8 mouse cellular contexts compared by ENCODE assay signal in genomic region chr4:130662979-130663725, GRCm38 (mm10). TPM values are rescaled to one million over a fixed set of nuclear protein-coding genes. Genes with fewer than 3 reads are reported as not detected.
A peak's percentile ranks its signal among the peaks of the same experiment; 100 is the strongest.
DNase-seq lines count a peak whose midpoint lies in the region; ATAC-seq lines count a peak whose summit lies in the region.

Gene Pum1, plus strand, starts transcription at chr4:130663321.

- peak within 1 kb of the TSS; percentile 99 for H3K9ac ChIP-seq in heart, embryonic 14.5 days (ENCODE audit: low read length)
- peak within 1 kb of the TSS; percentile 99 for H3K9ac ChIP-seq in liver, embryonic 13.5 days
- peak within 1 kb of the TSS; percentile 96 for H3K9ac ChIP-seq in stomach, embryonic 16.5 days (ENCODE audit: low read length)

- H3K4me2 ChIP-seq in heart, embryonic 14.5 days (ENCODE audit: low read length), result peak within 1 kb of the TSS; percentile 84
- H3K4me2 ChIP-seq in liver, embryonic 13.5 days, result peak within 1 kb of the TSS; percentile 72
- H3K4me2 ChIP-seq in stomach, embryonic 16.5 days (ENCODE audit: low read depth, low read length), result peak within 1 kb of the TSS; percentile 77

- WGBS in heart, embryonic 14.5 days, result 0% methylated on average over 84 of the region's 90 CpGs
- under 1% methylated on average over 87 of the region's 90 CpGs for WGBS in liver, embryonic 13.5 days (ENCODE audit: insufficient replicate concordance)
- WGBS in stomach, embryonic 16.5 days, result under 1% methylated on average over 88 of the region's 90 CpGs

- no peaks in the 10 kb centered on the region for H3K9me3 ChIP-seq in heart, embryonic 14.5 days (ENCODE audit: control insufficient read depth, low read length)
- H3K9me3 ChIP-seq in liver, embryonic 13.5 days (replicated peaks), result no peaks in the 10 kb centered on the region
- H3K9me3 ChIP-seq in stomach, embryonic 16.5 days (replicated peaks; ENCODE audit: control insufficient read depth, low read length), result no peaks in the 10 kb centered on the region

- no peaks in the 10 kb centered on the region for H3K36me3 ChIP-seq in heart, embryonic 14.5 days (ENCODE audit: control insufficient read depth, insufficient read depth, low read length)
- H3K36me3 ChIP-seq in liver, embryonic 13.5 days, result peaks cover 3% of the 10 kb centered on the region; the same call in 1 of the 2 replicates
- no peaks in the 10 kb centered on the region for H3K36me3 ChIP-seq in stomach, embryonic 16.5 days (ENCODE audit: control insufficient read depth, insufficient read depth, low read length)

- ATAC-seq in heart, embryonic 14.5 days (ENCODE audit: insufficient number of reproducible peaks, insufficient read depth, low FRiP score, low read depth), result peak; percentile 91
- ATAC-seq in liver, embryonic 13.5 days (ENCODE audit: low read depth), result peak; percentile 89
- peak; percentile 93 for ATAC-seq in stomach, embryonic 16.5 days (ENCODE audit: insufficient read depth, low FRiP score)

- H3K27ac ChIP-seq in brown adipose tissue, adult 24 weeks (replicated peaks; ENCODE audit: low read depth, low read length), result peak within 1 kb of the TSS; percentile 89
- peak within 1 kb of the TSS; percentile 91 to 96 for H3K27ac ChIP-seq in heart, embryonic 14.5 days (replicated peaks in 1 of 2; ENCODE audit: control insufficient read depth in 1 of 2, insufficient read depth in 1 of 2, low read depth in 2 of 2, low read length in 2 of 2)
- peak within 1 kb of the TSS; percentile 95 for H3K27ac ChIP-seq in liver, embryonic 13.5 days
- peak within 1 kb of the TSS; percentile 96 for H3K27ac ChIP-seq in stomach, embryonic 16.5 days (ENCODE audit: low read length)

- H3K4me3 ChIP-seq in brown adipose tissue, adult 24 weeks (ENCODE audit: insufficient read depth, low read depth, low read length), result peak within 1 kb of the TSS; percentile 98
- H3K4me3 ChIP-seq in heart, embryonic 14.5 days (ENCODE audit: control insufficient read depth in 1 of 2, insufficient read depth in 1 of 2, low read depth in 1 of 2, low read length in 2 of 2), result peak within 1 kb of the TSS; percentile 87 to 92
- H3K4me3 ChIP-seq in liver, embryonic 13.5 days (replicated peaks), result peak within 1 kb of the TSS; percentile 98
- H3K4me3 ChIP-seq in stomach, embryonic 16.5 days (replicated peaks; ENCODE audit: low read length), result peak within 1 kb of the TSS; percentile 86

- DNase-seq in CD4-positive, CD25-positive, alpha-beta regulatory T cell, adult 2 months (ENCODE audit: low read depth, low spot score), result peak; percentile 98
- peak; percentile 67 for DNase-seq in fibroblast of lung, adult 2 months (ENCODE audit: low read depth)
- DNase-seq in kidney, postnatal 14 days, result peak; percentile 95
- peak; percentile 86 for DNase-seq in liver, embryonic 13.5 days
- DNase-seq in neural tube, embryonic 10.5 days (ENCODE audit: extremely low spot score, low spot score), result peak; percentile 96

- H3K4me1 ChIP-seq in brown adipose tissue, adult 24 weeks (ENCODE audit: control insufficient read depth, insufficient read depth, insufficient read length, low read length), result peaks cover 7% of the 10 kb centered on the region
- peaks cover 2 to 28% of the 10 kb centered on the region in 2 experiments; a peak in 3 of 4 replicates for H3K4me1 ChIP-seq in heart, embryonic 14.5 days (ENCODE audit: control insufficient read depth in 2 of 2, insufficient read depth in 2 of 2, low read length in 2 of 2)
- H3K4me1 ChIP-seq in liver, embryonic 13.5 days (replicated peaks), result peaks cover 76% of the 10 kb centered on the region
- H3K4me1 ChIP-seq in stomach, embryonic 16.5 days (ENCODE audit: control insufficient read depth, insufficient read depth, low read length), result peaks cover 18% of the 10 kb centered on the region

- no peaks in the 10 kb centered on the region for H3K27me3 ChIP-seq in heart, embryonic 14.5 days (ENCODE audit: control insufficient read depth, insufficient read depth, low read length)
- H3K27me3 ChIP-seq in liver, embryonic 13.5 days, result no peaks in the 10 kb centered on the region
- no peaks in the 10 kb centered on the region for H3K27me3 ChIP-seq in stomach, embryonic 16.5 days (ENCODE audit: control insufficient read depth, insufficient read depth, low read length)

RNA-seq across cellular contexts. Expression of gene Pum1, which starts in this region (rescaled TPM):
- 25.8 and 27.0 TPM in 2 replicates for polyA plus RNA-seq in brown adipose tissue, adult 24 weeks (2012; ENCODE audit: insufficient read depth, insufficient read length, missing spikeins)
- 57.7 and 59.3 TPM in 2 replicates for polyA plus RNA-seq in heart, embryonic 14.5 days (2014; fragmentation: Nextera tagmentation; extraction: Ambion mirVana)
- 29.7 and 36.1 TPM in 2 replicates for polyA plus RNA-seq in liver, embryonic 13.5 days (2015; fragmentation: Nextera tagmentation; extraction: Ambion mirVana)
- polyA plus RNA-seq in stomach, embryonic 16.5 days (2015; fragmentation: Nextera tagmentation; extraction: Ambion mirVana), result 73.3 and 79.7 TPM in 2 replicates

Comparison
In these comparisons a context has a peak if more than half of its experiments do, and no peak if none do; other contexts are left out.
1. Peak in every context shown above with its lines: DNase-seq, ATAC-seq, H3K4me3 ChIP-seq and H3K27ac ChIP-seq.